Mouse (Mus musculus) forebrain, postnatal 0 days (tissue): ENCODE results near the gene Pacsin2. TPM values are rescaled to one million over a fixed set of nuclear protein-coding genes. Genes with fewer than 3 reads are reported as not detected.

ENCODE experiments used
- ATAC-seq: fragments of 200-750 bp; cut with Nextera tagmentation; 2 replicates; pipeline ENCODE4 v1.8.0; 2017; ENCODE audit warnings: mild to moderate bottlenecking, moderate library complexity
- DNase-seq: peaks from one replicate; pipeline ENCODE4 v3.0.0-alpha.2; 2015
- H3K27ac ChIP-seq: fragments of 300-500 bp; sonication (generic); 2 replicates; pipeline ENCODE4 v1.5.1; 2014; ENCODE audit warnings: low read depth, mild to moderate bottlenecking, antibody characterized with exemption, low read length, moderate library complexity, mixed read lengths
- H3K27me3 ChIP-seq: fragments of 300-500 bp; sonication (generic); 2 replicates; pipeline ENCODE4 v1.6.1; 2014; ENCODE audit warnings: mild to moderate bottlenecking, low read length, mixed read lengths; ENCODE audit not compliant: insufficient read depth
- H3K36me3 ChIP-seq: fragments of 300-500 bp; sonication (generic); 2 replicates; pipeline ENCODE4 v1.6.1; 2014; ENCODE audit warnings: mild to moderate bottlenecking, moderate library complexity; ENCODE audit not compliant: insufficient read depth
- H3K4me1 ChIP-seq: fragments of 300-500 bp; sonication (generic); 2 replicates; pipeline ENCODE4 v1.6.1; 2014; ENCODE audit warnings: antibody characterized with exemption; ENCODE audit not compliant: insufficient read depth
- H3K4me2 ChIP-seq: fragments of 300-500 bp; sonication (generic); 2 replicates; pipeline ENCODE4 v1.6.1; 2014; ENCODE audit warnings: low read depth, mild to moderate bottlenecking, moderate library complexity
- H3K4me3 ChIP-seq: fragments of 300-500 bp; sonication (generic); 2 replicates; pipeline ENCODE4 v1.5.1; 2014; ENCODE audit warnings: low read depth, low read length, mixed read lengths
- H3K9ac ChIP-seq: fragments of 300-500 bp; sonication (generic); 2 replicates; pipeline ENCODE4 v1.6.1; 2014; ENCODE audit warnings: mild to moderate bottlenecking
- H3K9me3 ChIP-seq: fragments of 300-500 bp; sonication (generic); 2 replicates; pipeline ENCODE4 v1.6.1; 2016; ENCODE audit warnings: low read length
- CTCF ChIP-seq: sonication (generic); IDR thresholded peaks from 2 replicates; pipeline ENCODE4 v1.5.1; 2016; ENCODE audit warnings: antibody characterized with exemption, control low read depth, low read depth
- WGBS: fragments of 180-500 bp; shearing (Covaris S2); extraction: QIAGEN DNeasy Blood & Tissue Kit; methylation state at CpG from one replicate; pipeline ENCODE4 v1.1.7; 2014; 5-methylcytosine and 5-hydroxymethylcytosine counted together
- polyA plus RNA-seq: library from polyadenylated mRNA; unstranded; fragments of >200 nt; fragmentation: Nextera tagmentation; extraction: Ambion mirVana; gene quantifications from 2 replicates; pipeline ENCODE4 v1.2.1, GENCODE M21; 2015
- total RNA-seq: library from RNA; depleted of rRNA; stranded (reverse); fragments of >200 nt; gene quantifications from 2 replicates; pipeline ENCODE4 v1.2.3, GENCODE M21; 2014

Pacsin2 gene
- total and polyA plus RNA-seq, 2 experiments from 2014 or later = 16.5 to 20.9 TPM

DNA sequence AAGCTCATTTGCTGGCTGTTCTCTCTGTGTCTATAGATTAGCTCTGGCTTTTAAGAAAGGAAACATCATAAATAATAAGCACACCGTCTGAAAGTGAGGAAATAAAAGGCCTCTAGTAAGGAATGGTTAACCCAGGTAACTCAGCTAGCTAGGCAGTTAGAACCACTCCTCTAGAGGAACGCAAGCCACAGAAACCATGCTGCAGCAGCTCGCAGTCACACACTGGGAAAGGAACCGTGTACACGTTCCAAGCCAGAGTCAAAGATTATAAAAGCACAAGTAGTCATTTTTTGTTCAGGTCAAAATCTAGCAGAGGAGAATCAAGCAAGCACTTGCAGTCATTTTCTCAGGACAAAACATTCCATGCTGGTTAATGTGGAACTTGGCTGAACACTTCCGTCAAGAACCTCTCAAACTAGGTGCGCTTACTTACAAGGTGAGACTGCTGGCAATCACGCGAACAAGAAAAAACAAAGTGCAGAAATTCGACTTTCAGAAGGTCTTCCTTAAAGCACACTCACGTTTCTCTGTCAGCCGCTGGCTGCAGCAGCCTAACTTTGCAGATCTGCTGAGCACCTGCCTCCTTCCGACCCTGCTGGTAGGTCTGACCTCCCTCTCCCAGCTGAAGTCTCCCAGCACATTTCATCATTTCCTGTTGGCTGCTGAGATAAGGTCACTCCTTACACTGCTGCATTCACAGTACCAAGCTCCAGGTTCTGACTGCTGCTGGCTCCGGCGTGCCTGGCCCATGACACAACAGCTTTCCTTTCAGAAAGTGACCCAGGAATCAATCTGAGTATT lies 32.0 kb downstream of the Pacsin2 start:
- Histone ChIP-seq H3K4me1 (0 out of 2 replicates have a peak, but pooled peaks cover 4% of the 10 kb centered on the region), H3K27me3 (no peaks in the 10 kb centered on the region), H3K36me3 (no peaks in the 10 kb centered on the region), H3K9ac (no peak overlapping the region), H3K4me2 (no peak overlapping the region), H3K27ac (no peak overlapping the region), H3K4me3 (no peak overlapping the region), H3K9me3 (no peaks in the 10 kb centered on the region)
- no peak for TF ChIP-seq CTCF
- ATAC-seq (no peak), DNase-seq (no peak)
- 66% methylated on average over 15 of the region's 15 CpGs for WGBS

DNA sequence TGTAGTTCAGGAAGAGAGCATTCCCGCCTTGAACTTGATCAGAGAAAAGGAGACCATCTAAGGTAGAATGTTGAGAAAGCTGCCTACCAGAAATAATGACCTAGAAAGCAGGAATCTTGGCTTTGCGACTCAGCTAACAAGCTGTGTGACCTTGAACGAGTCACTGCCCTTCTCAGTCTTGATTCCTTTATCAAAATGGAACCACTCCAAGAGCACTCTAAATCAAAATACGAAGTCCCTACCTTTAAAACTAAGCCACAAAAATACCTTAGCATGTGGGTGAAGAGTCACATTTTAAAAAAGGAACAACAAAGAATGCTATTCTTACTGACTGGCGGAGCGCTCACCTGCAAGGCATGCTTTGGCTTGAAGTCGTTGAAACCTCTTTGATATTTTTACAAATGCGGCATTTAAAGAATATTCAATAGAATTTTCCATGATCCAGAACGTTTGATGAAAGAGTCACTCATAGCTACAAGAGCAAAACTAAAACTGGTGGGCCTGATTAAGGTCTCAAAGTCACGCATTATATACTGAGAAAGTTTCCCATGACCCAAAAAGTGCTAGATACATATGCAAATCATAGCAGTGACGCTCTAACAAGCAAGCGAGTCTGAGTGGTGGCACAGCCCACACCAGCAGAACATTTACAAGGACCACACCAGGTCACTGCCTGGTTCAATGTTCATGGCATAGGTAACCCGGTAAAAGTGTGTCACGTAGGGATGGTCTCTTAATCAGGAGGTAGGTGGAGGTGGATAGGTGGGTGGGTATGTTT lies 33.2 kb downstream of the Pacsin2 start:
- H3K9me3 ChIP-seq = no peaks in the 10 kb centered on the region
- H3K27ac ChIP-seq = no peak overlapping the region
- 86% methylated on average over 14 of the region's 14 CpGs for WGBS
- ATAC-seq = no peak
- H3K4me1 ChIP-seq = 0 out of 2 replicates have a peak, but pooled peaks cover 4% of the 10 kb centered on the region
- TF ChIP-seq CTCF = no peak
- no peak overlapping the region for H3K9ac ChIP-seq
- H3K36me3 ChIP-seq = no peaks in the 10 kb centered on the region
- DNase-seq = no peak
- H3K4me3 ChIP-seq = no peak overlapping the region
- no peak overlapping the region for H3K4me2 ChIP-seq
- H3K27me3 ChIP-seq = no peaks in the 10 kb centered on the region

DNA sequence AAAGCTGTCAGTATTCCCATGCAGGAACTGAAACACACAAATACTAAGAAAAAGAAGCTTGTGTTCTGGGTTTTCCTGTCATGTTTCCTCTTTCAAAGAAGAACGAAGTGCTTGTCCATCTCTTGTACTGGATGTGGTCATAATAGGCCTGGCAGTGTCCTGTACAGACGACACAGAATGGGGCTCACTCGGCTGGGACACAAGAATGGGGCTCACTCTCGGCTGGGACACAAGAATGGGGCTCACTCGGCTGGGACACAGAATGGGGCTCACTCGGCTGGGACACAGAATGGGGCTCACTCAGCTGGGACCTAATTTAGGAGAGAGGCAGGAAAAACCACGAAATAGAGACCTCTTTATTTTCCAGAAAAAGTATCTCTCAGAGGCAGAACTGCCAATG lies 34.0 kb downstream of the Pacsin2 start:
- DNase-seq = no peak
- Histone ChIP-seq H3K4me2 (no peak overlapping the region), H3K27me3 (no peaks in the 10 kb centered on the region), H3K4me1 (0 out of 2 replicates have a peak, but pooled peaks cover 1% of the 10 kb centered on the region), H3K4me3 (no peak overlapping the region), H3K27ac (no peak overlapping the region), H3K36me3 (no peaks in the 10 kb centered on the region), H3K9me3 (no peaks in the 10 kb centered on the region), H3K9ac (no peak overlapping the region)
- no peak for TF ChIP-seq CTCF
- 43% methylated on average over 7 of the region's 7 CpGs for WGBS
- no peak for ATAC-seq

DNA sequence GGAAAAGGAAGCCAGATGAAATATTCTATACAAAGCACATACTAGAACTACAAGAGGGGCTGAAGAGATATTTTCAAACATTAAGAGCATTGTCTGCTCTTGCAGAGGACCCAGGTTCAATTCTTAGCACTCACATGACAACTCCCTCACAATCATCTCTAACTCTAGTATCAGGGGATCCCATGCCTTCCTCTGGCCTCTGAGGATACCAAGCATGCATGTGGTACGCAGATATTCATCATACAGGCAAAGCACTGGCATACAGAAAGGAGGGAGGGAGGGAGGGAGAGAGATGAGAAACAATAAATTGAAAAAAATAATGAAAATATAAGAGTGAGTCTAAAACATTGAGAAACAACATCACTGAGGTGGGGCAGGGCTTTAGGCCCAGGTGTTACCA lies 35.8 kb downstream of the Pacsin2 start:
- 93% methylated on average over 1 of the region's 1 CpGs for WGBS
- Histone ChIP-seq H3K9me3 (no peaks in the 10 kb centered on the region), H3K27ac (no peak overlapping the region), H3K36me3 (no peaks in the 10 kb centered on the region), H3K9ac (no peak overlapping the region), H3K27me3 (no peaks in the 10 kb centered on the region), H3K4me2 (no peak overlapping the region), H3K4me1 (no peaks in the 10 kb centered on the region), H3K4me3 (no peak overlapping the region)
- no peak for ATAC-seq
- DNase-seq = no peak
- no peak for TF ChIP-seq CTCF

DNA sequence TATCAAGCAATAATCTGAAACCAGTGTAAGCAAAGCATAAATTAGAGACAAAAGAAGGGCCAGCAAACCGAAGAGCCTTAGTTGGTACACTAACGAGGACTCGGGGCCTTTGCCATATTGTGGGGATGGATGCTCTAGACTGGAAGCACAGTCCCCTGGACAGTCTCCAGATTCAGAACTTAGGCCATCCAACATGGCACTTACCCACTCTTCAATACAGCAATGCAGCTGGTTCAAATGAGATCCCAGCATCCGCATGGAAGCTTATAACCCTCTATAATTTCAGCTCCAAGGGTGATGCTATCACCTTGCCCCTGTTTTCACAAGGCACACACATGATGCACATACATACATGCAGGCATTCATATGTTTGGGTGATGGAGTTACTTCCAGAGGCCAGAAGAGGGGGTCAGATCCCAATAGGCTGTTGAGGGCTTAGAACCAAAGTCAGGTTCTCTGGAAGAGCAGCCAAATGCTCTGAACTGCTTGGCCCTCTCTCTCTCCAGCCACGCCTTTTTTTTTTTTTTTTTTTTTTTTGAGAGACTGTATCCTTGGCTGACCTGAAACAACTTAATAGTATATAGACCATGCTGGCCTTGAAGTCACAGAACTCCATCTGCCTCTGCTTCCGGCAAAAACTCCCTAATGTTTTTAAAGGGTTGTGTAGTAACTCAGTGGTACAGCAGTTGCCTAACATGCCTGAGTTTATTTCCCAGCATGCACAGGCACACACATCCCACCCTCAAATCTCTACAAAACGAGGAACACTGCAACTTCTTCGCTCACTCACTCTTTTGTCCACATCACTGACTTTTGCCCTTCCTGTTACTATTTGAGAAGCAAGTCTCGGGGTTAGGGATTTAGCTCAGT lies 36.9 kb downstream of the Pacsin2 start:
- no peak for TF ChIP-seq CTCF
- H3K27ac ChIP-seq = no peak overlapping the region
- 74% methylated on average over 9 of the region's 9 CpGs for WGBS
- no peak overlapping the region for H3K9ac ChIP-seq
- ATAC-seq (no peak), DNase-seq (no peak)
- no peaks in the 10 kb centered on the region for H3K9me3 ChIP-seq
- no peak overlapping the region for H3K4me2 ChIP-seq
- H3K27me3 ChIP-seq = no peaks in the 10 kb centered on the region
- H3K4me1 ChIP-seq = no peaks in the 10 kb centered on the region
- no peaks in the 10 kb centered on the region for H3K36me3 ChIP-seq
- H3K4me3 ChIP-seq = no peak overlapping the region

DNA sequence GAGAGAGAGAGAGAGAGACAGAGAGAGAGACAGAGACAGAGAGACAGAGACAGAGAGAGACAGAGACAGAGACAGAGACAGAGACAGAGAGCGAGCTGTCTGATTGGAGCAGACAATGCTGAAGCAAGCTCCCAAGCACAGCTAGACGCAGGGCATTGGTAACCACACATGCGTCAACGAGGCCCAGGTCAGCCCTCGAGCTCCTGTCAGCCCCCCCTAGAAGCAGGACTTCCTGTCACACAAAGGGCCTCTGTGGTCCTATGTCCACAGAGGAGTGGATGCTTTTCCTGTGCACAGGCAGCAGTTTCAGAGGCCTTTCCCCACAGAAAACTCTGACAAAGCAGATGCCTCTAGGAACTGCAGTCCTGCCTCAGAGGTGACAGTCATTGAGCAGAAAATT lies 38.6 kb downstream of the Pacsin2 start:
- ATAC-seq (0 out of 2 replicates have a peak, but pooled peaks have one; percentile 25), DNase-seq (no peak)
- Histone ChIP-seq H3K27me3 (no peaks in the 10 kb centered on the region), H3K4me2 (no peak overlapping the region), H3K36me3 (no peaks in the 10 kb centered on the region), H3K27ac (no peak overlapping the region), H3K4me3 (no peak overlapping the region), H3K4me1 (no peaks in the 10 kb centered on the region), H3K9me3 (no peaks in the 10 kb centered on the region), H3K9ac (no peak overlapping the region)
- no peak for TF ChIP-seq CTCF
- 48% methylated on average over 5 of the region's 5 CpGs for WGBS
